Mouse (Mus musculus) erythroid progenitor cell, adult 5-6 weeks (primary cell): ENCODE results near the gene Ldlrap1. TPM values are rescaled to one million over a fixed set of nuclear protein-coding genes. Genes with fewer than 3 reads are reported as not detected.

ENCODE experiments used
- ATAC-seq: replicated peaks from 2 replicates; pipeline ENCODE4 v1.8.0; 2016; ENCODE audit warnings: moderate number of reproducible peaks, mild to moderate bottlenecking, moderate TSS enrichment, inconsistent platforms; ENCODE audit not compliant: poor library complexity, low FRiP score, severe bottlenecking
- total RNA-seq, 2 experiments: library from RNA; stranded (forward) in 1 of 2; stranded (reverse) in 1 of 2; fragments of 150-400 nt in 1 of 2; fragments of 186-747, 209-891 nt in 1 of 2; gene quantifications; 2 replicates each; pipeline versions ENCODE4 v1.2.3 to v1.2.4; 2015 to 2017; ENCODE audit warnings: low replicate concordance in 2 of 2

Ldlrap1 gene
- total RNA-seq, 2 experiments from 2014 or later: 21.3 to 27.7 TPM

DNA sequence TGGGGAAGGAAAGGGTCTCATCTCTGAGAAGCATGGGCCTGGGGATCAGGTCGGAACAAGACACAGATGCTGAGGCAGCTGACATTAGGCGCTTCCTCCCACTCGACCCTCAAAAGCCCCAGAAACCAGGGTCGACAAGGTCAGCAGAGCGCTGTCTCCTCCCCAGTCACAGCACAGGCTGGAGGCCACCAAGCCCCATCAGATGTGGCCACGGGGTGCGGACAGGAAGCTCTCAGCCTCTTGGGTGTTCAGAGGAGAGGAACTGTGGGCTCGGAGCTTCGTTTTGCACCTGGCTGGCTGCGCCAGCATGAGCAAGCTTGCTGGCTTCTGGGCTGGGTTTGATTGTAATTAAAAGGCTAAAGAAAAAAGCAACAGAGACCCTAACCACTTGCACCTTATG lies 13.5 kb downstream of the Ldlrap1 start:
- ATAC-seq: no peak

GRCm38 (mm10) chr4:134753516-134754261 lies 14.1 kb downstream of the Ldlrap1 start:
- no peak for ATAC-seq

- no peak for ATAC-seq
Observed at GRCm38 (mm10) chr4:134752911-134753426, 14.9 kb downstream of the Ldlrap1 start.

DNA sequence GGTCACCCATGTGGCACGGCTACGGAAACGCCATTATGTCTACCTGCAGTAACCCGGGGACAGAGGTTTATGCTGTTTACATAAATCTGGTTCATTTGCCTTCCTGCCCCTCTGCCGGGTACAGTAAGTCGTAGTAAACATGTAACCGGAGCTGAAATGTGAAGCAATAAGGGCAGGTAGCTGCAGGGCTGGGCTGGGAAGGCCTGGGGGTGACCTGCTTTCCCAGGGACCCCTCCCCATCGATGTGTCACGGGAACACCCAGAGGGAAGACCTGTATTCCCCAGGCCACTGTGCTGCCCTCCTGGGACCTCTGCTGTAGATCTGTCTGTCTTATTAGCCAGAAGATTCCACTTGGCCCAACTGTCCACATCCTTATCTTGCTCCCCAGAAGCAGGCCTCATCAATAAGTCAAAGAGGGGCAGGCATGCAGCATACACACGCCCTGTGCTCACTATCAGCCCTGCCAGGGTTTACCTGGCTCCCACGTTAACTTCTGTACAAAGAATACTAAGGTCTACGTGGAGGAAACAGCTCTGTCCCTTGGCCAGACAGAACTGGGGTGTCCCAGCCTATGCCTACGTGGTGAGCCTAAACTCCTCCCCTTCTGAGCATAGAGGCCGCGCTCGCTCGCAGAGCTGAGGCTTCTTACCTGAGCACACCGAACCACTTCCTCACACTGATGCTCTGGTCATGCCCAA lies 16.0 kb downstream of the Ldlrap1 start:
- peak; percentile 78 for ATAC-seq

GRCm38 (mm10) chr4:134750825-134751224 lies 17.0 kb downstream of the Ldlrap1 start:
- ATAC-seq: no peak

- no peak for ATAC-seq
Observed at GRCm38 (mm10) chr4:134750263-134750662, 17.6 kb downstream of the Ldlrap1 start.

- ATAC-seq: peak; percentile 65
Observed at GRCm38 (mm10) chr4:134749301-134750030, 18.4 kb downstream of the Ldlrap1 start.

DNA sequence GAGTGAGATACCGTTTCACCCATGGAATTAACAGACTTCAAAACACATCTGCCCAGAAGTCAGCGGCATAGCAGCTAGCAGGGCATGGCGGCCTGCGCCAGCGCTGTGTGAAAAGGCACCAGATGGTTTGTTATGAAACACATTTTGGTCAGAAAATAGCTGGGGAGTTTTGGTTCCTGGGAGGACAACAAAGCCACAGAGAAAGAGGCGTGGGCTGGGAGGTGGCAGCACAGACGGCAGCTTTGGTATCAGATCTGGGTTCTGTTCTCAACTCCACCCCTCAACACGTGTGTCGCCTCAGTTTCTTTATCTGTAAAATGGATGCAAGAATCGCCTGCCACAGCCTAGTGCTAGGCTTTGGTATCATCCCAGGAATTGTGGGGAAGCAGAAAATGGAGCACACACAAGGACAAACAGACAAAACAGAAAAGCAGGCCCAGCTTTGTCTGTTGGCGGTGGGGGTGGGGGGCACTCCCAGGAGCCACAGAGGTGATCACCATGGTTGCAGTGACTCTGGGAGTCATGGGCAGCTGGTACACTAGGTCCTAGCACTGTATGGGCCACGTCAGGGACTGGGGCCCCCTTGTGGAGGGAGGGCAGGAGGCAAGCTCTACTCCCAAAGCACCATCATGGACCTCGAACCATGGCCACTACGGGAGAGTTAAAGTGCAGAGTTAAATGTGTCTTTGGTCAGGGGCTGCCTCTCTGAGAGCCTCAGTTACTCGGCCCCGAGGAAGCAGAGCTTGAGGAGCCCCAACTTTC lies 21.7 kb downstream of the Ldlrap1 start:
- no peak for ATAC-seq

- no peak for ATAC-seq
Observed at GRCm38 (mm10) chr4:134743881-134744633, 23.8 kb downstream of the Ldlrap1 start.

DNA sequence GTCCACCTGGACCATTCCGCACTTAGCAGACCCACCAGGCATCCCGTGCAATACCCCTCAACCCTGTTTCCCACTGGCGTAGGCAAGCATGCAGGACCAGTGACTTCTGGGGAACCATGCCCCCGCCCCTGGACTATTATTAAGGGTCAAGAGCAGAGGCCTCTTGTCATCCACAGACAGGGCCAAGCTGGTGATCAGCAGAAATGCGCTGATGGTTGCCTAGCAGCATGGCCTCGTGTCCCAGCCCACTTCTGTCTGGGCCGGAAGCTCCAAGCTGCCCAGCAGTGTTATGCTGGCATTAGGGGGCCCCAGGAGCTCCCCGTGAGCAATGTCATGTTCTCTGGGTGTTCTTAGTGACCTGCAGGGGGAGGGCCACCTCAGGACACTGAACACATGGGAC lies 25.9 kb downstream of the Ldlrap1 start:
- ATAC-seq: no peak

- no peak for ATAC-seq
Observed at GRCm38 (mm10) chr4:134740186-134740585, 27.6 kb downstream of the Ldlrap1 start.

DNA sequence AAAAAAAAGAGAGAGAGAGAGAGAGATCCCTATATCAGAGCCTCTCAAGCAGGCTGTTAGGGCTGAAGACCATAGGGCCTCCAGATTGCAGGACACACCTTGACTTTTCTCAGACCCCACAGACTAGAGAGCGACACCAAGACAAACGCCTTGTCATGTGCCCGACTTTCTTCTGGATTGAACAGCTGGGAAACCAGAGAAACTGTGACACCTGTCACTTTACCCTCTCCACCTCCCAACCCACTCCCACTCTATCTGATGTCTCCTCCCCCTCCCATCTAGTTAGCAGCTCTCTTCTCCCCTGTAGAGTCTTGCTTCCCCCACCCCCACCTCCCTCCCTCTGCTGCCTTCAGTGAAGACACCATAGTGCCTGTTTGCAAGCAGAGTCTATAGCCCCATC lies 28.3 kb downstream of the Ldlrap1 start:
- ATAC-seq: no peak

GRCm38 (mm10) chr4:134737365-134737910 lies 30.4 kb downstream of the Ldlrap1 start:
- no peak for ATAC-seq

GRCm38 (mm10) chr4:134736147-134736546 lies 31.7 kb downstream of the Ldlrap1 start:
- no peak for ATAC-seq

- ATAC-seq: peak; percentile 62
Observed at GRCm38 (mm10) chr4:134734629-134735081, 33.2 kb downstream of the Ldlrap1 start.

DNA sequence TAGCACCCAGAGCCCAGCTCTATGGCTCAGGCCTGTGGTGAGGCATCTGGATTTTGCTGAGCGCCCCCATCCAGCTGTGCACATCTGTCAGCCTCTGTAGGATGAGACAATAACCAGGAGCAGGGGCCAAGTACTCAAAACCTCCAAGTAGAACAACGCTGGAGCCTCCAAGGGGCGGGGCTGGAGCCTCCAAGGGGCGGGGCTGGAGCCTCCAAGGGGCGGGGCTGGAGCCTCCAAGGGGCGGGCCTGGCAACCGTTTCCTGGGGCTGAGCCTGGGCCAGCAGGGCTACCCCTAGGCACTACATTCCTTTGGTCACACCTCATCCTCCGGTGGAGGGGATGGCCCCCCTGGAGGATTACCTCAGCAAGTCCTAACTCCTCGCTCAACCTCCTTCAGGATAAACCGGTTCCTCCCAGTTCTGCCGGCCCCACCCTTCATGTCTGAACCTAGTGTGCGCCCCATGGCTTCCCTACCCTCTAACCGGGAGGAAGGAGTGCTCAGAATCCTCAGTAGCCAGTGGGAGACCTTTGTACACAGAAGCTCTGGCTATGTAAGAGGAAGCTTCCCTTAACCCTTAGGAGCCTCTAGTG lies 33.7 kb downstream of the Ldlrap1 start:
- ATAC-seq: peak; percentile 62

DNA sequence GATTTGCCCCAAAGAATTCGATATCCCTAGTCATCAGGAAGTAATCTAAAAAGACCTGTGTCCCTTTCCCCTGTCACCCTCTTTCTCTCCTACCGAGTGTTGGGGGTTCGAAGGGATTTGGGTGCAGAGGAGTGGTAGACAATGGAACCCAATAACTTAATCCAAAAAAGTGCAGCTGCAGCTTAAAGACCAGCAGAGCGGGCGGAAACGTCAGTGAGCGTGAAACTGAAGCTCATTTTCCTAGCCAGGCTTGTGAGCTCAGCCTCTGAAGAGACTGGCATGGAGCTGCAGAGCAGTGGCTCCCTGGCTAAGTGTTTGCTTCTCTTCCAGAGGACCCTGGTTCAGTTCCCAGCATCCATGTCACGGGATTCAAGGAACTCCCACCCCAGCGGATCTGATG lies 34.5 kb downstream of the Ldlrap1 start:
- no peak for ATAC-seq

- ATAC-seq: no peak
Observed at GRCm38 (mm10) chr4:134730106-134730505, 37.7 kb downstream of the Ldlrap1 start.
